Mouse (Mus musculus) testis, adult 2 months (tissue): ENCODE measurements at regions not wholly inside any gene's neighbourhood (a gene's known extent, or its start where the extent isn't known, plus 50 kb on each side); places are given as distances from the start of the nearest gene placed in this dataset.

ENCODE experiments used
- CTCF ChIP-seq: fragments of 200-500 bp; IDR thresholded peaks from 2 replicates; pipeline ENCODE4 v1.5.1; 2012; ENCODE audit warnings: low read depth, mild to moderate bottlenecking, inconsistent platforms, low read length, moderate library complexity; ENCODE audit not compliant: control insufficient read depth, insufficient read depth, insufficient replicate concordance
- POLR2A ChIP-seq: fragments of 200-500 bp; IDR thresholded peaks from 2 replicates; pipeline ENCODE4 v1.6.1; 2012; ENCODE audit warnings: low read depth, mild to moderate bottlenecking, inconsistent platforms, low read length, moderate library complexity; ENCODE audit not compliant: control insufficient read depth

GRCm38 (mm10) chr7:74184661-74185060, 171.2 kb upstream of the St8sia2 start:
- TF ChIP-seq CTCF (no peak), POLR2A (no peak)
